Mouse (Mus musculus): Measurements from ENCODE around the gene Pld3.

GRCm38 (mm10) chr7:27540521-27540920, 12.5 kb downstream of the Pld3 start:
- TF ChIP-seq CTCF (IDR thresholded peaks at IDR 0.05; ENCODE audit: extremely low read depth, insufficient read depth, low read length): no peak
- TF ChIP-seq POLR2A (IDR thresholded peaks at IDR 0.05; ENCODE audit: extremely low read depth, insufficient read depth, low read length): no peak

All from cortical plate, adult 2 months (tissue).